Mouse (Mus musculus) small intestine, adult 2 months (tissue): ENCODE measurements around the gene Nfya.

Source experiments
- CTCF ChIP-seq: fragments of 200-500 bp; IDR thresholded peaks from 2 replicates; pipeline ENCODE4 v1.5.1; 2012; ENCODE audit warnings: low read depth, mild to moderate bottlenecking, control low read depth, inconsistent platforms, low read length, moderate library complexity, mixed read lengths; ENCODE audit not compliant: insufficient replicate concordance, insufficient read length; ENCODE audit errors: extremely low read depth
- POLR2A ChIP-seq: fragments of 200-500 bp; IDR thresholded peaks from 2 replicates; pipeline ENCODE4 v1.6.1; 2012; ENCODE audit warnings: low read depth, mild to moderate bottlenecking, control low read depth, inconsistent platforms, low read length, moderate library complexity

- TF ChIP-seq CTCF (no peak), POLR2A (no peak)
These were observed 51.8 kb downstream of the Nfya start for GRCm38 (mm10) chr17:48357892-48358291.
